Mouse (Mus musculus): ENCODE data around the gene Sval2.

DNA sequence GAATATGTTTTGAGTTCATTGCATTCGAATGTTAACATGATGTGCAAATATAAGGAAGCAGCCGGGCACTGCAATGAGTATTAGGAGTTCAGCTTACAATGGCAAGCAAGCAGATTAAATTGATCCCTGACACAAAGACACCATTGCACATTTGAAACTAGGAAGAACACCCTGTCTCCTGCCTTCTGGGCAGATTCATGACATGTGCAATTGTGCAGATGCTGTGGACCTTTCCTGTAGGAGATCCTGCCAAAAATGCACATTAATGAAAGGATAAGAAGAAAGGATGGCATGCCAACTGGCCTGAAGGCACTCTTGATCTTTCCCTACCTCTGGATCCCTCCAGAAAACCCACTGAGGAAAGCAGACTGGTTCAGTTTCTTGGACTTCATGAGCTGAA lies 23.3 kb upstream of the Sval2 start:
- no peak for TF ChIP-seq POLR2A (IDR thresholded peaks at IDR 0.05; ENCODE audit: borderline replicate concordance, extremely low read depth, low read depth, low read length)
- no peak for TF ChIP-seq CTCF (IDR thresholded peaks at IDR 0.05; ENCODE audit: insufficient read depth, low read length)
